Mouse (Mus musculus) spleen, adult 12 weeks (tissue): ENCODE results near the gene Atf7ip.

Source experiments
- DNase-seq: peaks from one replicate; pipeline ENCODE4 v3.0.0; 2022; ENCODE audit warnings: low spot score

Gene Atf7ip

GRCm38 (mm10) chr6:136524751-136525150, 18.8 kb downstream of the Atf7ip start:
- no peak for DNase-seq

GRCm38 (mm10) chr6:136525567-136525966, 19.6 kb downstream of the Atf7ip start:
- no peak for DNase-seq

- no peak for DNase-seq
These were observed 23.2 kb downstream of the Atf7ip start for GRCm38 (mm10) chr6:136529156-136529555.

GRCm38 (mm10) chr6:136531792-136532230, 25.8 kb downstream of the Atf7ip start:
- DNase-seq = no peak

- DNase-seq = no peak
These were observed 26.7 kb downstream of the Atf7ip start for GRCm38 (mm10) chr6:136532535-136533291.

GRCm38 (mm10) chr6:136533804-136534203, 27.8 kb downstream of the Atf7ip start:
- no peak for DNase-seq

GRCm38 (mm10) chr6:136534444-136534843, 28.5 kb downstream of the Atf7ip start:
- DNase-seq = no peak

- no peak for DNase-seq
These were observed 29.2 kb downstream of the Atf7ip start for GRCm38 (mm10) chr6:136535176-136535575.

- DNase-seq = no peak
These were observed 30.2 kb downstream of the Atf7ip start for GRCm38 (mm10) chr6:136536121-136536520.

- no peak for DNase-seq
These were observed 35.4 kb downstream of the Atf7ip start for GRCm38 (mm10) chr6:136541350-136541749.

GRCm38 (mm10) chr6:136542105-136542504, 36.1 kb downstream of the Atf7ip start:
- no peak for DNase-seq

GRCm38 (mm10) chr6:136543164-136543563, 37.2 kb downstream of the Atf7ip start:
- no peak for DNase-seq

- DNase-seq = no peak
These were observed 39.4 kb downstream of the Atf7ip start for GRCm38 (mm10) chr6:136545284-136545870.

GRCm38 (mm10) chr6:136546286-136546685, 40.3 kb downstream of the Atf7ip start:
- no peak for DNase-seq

GRCm38 (mm10) chr6:136546987-136547386, 41.0 kb downstream of the Atf7ip start:
- no peak for DNase-seq

GRCm38 (mm10) chr6:136548041-136548770, 42.2 kb downstream of the Atf7ip start:
- no peak for DNase-seq

- DNase-seq = no peak
These were observed 42.8 kb downstream of the Atf7ip start for GRCm38 (mm10) chr6:136548796-136549195.

GRCm38 (mm10) chr6:136549606-136550005, 43.6 kb downstream of the Atf7ip start:
- no peak for DNase-seq

GRCm38 (mm10) chr6:136550596-136551304, 44.8 kb downstream of the Atf7ip start:
- no peak for DNase-seq

- DNase-seq = no peak
These were observed 45.7 kb downstream of the Atf7ip start for GRCm38 (mm10) chr6:136551550-136552109.

GRCm38 (mm10) chr6:136553156-136553555, 47.2 kb downstream of the Atf7ip start:
- DNase-seq = no peak
